Mouse (Mus musculus) regulatory T cell (primary cell): Measurements from ENCODE around the gene Itpka.

Source experiments
- in situ Hi-C: fragments of 300-600 bp; cut with MboI, MseI; formaldehyde crosslinking; loops from one replicate; pipeline ENCODE4 v1.15.1; 2025; ENCODE audit warnings: high pct_unique_total_duplicates

Itpka gene

GRCm38 (mm10) chr2:119757601-119758100 lies 15.5 kb downstream of the Itpka start:
- in situ Hi-C loops, result no loop called here

DNA sequence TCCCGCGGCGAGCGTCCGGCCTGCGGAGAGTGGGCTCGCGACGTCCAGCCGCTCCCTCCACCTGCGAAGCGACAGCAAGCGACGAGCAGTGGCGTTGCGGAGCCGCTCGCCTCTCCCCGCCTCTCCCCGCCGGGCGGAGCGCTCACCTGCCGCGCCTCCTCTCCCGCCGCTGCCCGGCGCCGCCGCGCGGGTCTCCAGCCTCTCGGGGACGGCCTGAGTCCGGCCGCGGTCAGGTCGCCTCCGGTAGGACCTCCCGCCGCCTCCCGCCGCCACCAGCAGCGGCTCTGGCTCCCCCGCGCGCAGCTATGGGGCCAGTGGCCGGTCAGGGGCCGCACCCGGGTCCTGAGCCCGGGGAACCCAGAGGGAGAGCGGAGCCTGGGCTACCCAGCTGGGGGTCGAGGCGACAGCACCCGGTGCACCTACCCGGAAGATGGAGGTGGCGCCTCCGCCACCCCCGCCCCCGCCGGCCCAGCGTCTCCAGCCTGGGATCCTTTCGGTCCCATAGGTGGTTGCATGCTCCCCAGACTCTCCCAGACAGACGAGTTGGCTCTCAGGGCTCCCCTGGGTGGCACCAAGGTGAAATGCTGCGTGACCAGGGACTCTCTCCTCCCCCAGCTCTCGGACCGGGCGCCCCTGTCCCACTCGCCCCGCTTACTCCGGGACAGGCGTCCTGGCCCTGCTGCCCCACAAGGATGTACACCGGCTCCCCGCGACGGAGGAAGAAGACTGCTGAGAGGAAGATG lies 16.1 kb downstream of the Itpka start:
- in situ Hi-C loops, result no loop called here

DNA sequence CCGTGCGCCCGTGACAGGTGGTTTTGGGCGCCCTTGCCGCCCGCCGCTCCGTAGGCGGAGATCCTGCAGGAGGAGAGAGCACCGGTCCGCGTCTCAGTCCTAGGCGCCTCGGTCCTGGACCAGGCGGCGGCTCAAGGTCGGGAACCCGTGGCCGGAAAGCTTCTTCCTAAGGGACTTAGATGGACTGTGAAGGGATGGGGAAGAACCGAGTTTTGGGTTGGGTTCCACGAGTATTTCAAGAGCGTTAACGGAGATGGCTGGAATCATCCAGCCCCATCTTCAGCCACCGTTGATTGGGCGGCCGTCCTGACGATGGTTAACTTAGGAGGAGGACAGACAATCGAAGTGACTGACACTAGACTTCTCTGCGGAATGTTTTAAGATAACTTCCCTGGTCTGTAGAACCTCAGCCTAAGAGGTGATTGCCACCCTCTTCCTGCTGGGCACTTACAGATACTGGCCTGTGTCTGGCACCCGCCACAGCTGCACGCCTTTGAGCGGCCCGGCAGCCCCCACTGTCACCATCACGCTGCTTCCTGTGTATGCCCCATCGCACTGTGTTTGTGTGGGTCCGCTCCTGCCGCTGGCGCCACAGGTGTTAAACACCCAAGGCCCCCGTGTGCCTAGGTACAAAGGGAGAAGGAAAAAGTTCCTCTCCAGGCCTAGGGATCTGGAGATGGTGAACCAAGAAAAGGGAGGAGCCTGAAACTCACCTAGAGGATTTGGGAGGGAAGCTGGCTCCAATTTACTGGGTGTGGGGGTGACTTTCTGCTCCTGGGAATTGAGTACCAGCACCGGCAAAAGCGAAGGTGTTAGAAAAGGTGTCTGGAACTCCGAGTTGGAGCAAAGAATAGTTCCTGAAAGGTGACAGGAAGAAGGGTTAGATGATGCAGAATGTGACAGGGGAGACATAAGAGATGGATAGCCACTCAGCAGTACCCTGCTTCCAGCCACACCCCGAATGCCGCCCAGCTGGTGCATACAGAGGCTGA lies 17.0 kb downstream of the Itpka start:
- in situ Hi-C loops, result no loop called here

- in situ Hi-C loops, result no loop called here
Measured at GRCm38 (mm10) chr2:119760251-119760650, 18.1 kb downstream of the Itpka start, which contains the start of gene Ltk. Gene Ltk (minus strand): TSS chr2:119760431.

DNA sequence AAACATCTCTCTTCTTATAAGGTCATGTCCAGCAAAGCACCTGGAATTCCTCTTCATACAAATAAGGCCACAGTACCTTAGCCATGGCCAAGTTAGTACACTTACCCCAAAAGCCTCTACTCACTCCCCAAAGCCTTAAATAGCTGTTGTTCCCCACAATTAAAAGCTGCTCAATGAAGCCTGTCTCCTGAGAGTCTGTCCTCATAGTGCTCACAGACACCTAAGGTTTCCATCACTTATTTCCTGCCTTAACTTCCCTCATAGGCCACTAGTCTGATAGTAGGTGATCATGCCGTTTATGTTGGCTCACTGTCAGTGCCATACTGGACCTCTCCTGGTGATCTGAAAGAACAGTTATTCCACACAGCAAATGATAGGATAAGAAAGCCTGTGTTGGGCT lies 20.1 kb downstream of the Itpka start:
- in situ Hi-C loops, result no loop called here

DNA sequence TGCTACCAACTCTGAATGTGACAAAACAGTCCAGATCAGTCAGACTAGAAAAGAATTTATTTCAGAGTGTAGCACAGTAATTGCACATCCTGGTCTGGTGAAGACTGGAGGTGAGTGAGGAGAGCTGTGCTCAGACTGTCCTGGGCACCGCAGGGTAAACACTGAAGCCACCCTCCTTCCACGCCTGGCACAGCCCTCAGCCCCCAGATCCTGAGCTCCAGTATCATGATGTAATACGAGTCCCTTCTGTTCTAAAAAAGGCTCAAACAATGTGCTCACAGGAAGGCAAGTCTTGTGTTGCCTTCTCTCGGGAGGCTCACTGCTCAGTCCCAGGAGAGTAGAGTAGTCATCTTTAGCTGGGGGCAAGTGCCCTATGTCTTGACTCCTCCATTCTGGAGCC lies 21.8 kb downstream of the Itpka start:
- in situ Hi-C loops, result no loop called here

DNA sequence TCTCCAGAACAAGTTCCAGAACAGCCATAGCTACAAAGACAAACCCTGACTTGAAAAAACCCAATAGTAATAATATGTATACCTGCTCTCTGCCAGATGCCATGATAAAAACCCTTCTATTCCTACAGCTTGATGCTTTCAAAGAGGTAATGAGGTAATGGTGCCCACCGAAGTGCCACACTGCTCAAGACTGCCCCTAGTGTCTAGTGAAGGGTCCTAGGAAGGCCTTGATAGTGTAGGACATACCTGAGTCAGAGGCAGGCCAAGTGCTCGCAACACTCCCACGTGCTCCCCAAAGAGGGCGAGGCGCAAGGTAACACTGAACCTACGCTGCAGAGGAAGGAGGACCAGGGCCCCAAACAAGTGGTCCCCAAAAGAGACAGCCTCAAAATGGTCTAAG lies 25.1 kb downstream of the Itpka start:
- in situ Hi-C loops, result no loop called here

DNA sequence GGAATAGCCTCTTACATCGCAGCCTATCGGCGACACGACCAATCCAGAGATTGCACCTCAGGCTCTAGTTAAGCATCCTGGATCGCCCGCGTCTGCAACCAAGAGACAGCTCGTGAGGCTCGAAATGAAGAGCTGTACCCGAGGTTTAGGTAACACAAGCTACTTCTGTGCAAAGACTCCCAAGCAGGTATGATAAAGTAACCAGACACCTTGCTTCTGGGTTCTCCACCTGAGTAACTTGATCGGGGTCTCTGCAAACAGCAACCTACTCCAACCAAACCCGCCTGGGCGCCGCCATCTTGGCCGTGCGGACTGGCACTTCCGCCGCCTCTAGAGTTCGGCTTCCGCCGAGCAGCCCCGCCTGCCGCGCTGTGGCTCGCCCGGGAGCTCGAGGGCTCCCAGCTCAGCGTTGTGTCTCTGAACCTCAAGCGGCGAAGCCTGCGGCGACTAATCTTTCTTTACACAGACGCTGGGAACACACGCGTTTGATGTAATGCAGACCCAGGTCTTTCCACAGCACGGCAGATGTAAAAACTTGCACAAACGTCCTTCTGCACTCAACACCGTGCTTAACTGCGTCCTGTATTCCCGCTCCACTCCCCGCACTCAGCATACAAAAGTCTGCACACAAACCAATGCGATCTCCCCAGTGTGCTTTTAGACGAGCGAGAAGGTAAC lies 45.2 kb downstream of the Itpka start, which contains the start of gene Rpap1:
TSS of gene Rpap1 (minus strand) at position 332 of the 678 bp plus-strand sequence.
- in situ Hi-C loops, result no loop called here

DNA sequence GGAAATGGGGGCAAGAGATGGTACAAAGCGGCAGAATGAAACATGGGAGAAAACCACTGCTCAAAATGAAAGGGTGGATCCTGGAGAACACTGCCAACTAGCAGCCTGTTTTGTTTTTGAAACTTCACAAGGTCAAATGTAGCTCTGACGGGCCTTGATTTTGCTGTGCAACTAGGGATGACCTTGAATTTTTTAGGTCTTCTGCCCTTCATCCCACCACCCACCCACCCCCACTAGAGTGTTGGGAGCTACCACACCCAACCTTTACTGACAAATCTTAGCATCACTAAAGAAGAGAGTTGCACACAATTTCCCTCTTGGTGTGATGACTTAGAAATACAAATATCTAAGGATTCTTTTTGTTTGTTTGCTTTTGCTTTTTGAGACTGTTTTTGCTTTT lies 47.9 kb downstream of the Itpka start:
- in situ Hi-C loops, result no loop called here

- in situ Hi-C loops, result no loop called here
Measured at GRCm38 (mm10) chr2:119797279-119797783, 55.2 kb downstream of the Itpka start, which contains the start of gene Tyro3. Gene Tyro3 (plus strand): TSS chr2:119797733.

- in situ Hi-C loops, result no loop called here
Measured at GRCm38 (mm10) chr2:119798246-119798927, 56.2 kb downstream of the Itpka start.

DNA sequence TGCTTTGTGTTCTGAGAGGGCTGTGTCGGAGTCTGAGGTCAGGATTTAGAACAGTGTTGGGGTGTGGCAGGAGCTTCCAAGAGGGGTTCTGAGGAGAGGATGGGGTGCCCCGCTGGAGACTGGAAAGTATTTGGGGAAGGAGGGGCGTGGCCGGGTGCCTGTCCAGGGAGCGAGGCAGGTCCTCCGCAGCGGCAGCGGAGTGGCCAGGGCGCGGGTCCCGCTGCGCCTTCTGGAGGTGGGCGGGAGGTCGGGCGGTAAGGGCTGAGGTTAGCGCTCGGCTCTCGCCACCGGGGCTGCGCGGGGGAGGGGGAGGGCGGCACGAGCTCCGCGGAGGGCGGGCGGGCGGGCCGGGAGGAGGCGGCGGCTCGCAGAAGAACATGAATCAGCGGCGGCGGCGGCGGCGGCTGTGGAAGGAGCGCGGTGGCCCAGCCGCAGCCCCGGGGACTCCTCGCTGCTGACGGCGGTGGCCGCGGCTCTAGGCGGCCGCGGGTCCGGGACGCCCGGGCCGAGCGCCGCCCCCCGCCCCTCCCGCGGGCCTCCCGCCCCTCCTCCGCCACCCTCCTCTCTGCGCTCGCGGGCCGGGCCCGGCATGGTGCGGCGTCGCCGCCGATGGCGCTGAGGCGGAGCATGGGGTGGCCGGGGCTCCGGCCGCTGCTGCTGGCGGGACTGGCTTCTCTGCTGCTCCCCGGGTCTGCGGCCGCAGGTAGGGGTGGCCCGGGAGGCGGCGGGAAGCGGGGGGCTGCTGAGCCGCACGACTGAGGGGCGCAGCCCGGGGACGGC lies 57.2 kb downstream of the Itpka start:
- in situ Hi-C loops, result no loop called here

DNA sequence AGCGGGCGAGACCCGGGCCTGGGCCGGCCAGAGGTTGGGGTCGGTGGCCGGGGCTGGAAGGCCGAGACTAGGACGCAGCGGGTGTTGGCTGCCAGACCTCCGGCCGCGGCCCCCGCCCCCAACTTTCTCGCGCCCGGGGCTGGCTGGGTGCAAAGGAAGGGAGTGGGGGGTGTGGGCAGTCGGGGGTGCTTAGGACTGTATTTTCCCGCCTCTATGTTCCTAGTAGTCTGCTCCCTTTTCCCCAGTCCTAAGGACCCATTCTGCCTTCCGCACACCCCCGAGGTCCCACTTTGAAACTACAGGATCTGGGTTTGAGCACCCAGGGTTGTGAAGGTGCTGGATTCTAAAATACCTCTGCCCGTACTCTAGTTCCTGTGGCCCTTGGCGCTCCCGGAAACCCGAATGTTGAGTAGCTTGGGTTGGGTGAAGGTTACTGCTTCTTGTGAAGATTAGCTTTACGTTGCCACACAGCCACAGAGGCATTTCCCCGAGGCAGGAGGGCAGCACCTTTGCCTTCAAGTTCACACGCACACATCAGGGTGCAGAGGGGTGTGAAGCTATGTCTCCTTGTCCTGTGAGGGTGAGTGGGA lies 57.9 kb downstream of the Itpka start:
- in situ Hi-C loops, result no loop called here
